Mouse (Mus musculus): ENCODE results near the gene Tcaim. TPM values are rescaled to one million over a fixed set of nuclear protein-coding genes. Genes with fewer than 3 reads are reported as not detected.
"Not testable (repeated sequence)": the region's sequence is repeated elsewhere in the genome, so short reads cannot be mapped to it uniquely, and the experiment has no call there.

Gene Tcaim
- polyA plus RNA-seq, 2 experiments = 6.1 to 7.3 TPM

GRCm38 (mm10) chr9:122846156-122846555 lies 40.8 kb downstream of the Tcaim start:
- ATAC-seq (ENCODE audit: low FRiP score, low read depth) = no peak
- Histone ChIP-seq H3K36me3 (ENCODE audit: control insufficient read depth, insufficient read depth, low read length) (peaks cover 26% of the 10 kb centered on the region), H3K27ac (replicated peaks; ENCODE audit: low read depth, low read length) (no peak overlapping the region), H3K4me2 (replicated peaks; ENCODE audit: low read depth, low read length, severe bottlenecking) (no peak overlapping the region), H3K4me3 (replicated peaks; ENCODE audit: low read length) (no peak overlapping the region), H3K4me1 (ENCODE audit: control insufficient read depth, insufficient read depth, low read length) (no peaks in the 10 kb centered on the region), H3K9me3 (ENCODE audit: control insufficient read depth, low read length) (peaks cover 7% of the 10 kb centered on the region), H3K9ac (ENCODE audit: low read depth, low read length, severe bottlenecking) (no peak overlapping the region), H3K27me3 (ENCODE audit: control insufficient read depth, insufficient read depth, low read length) (no peaks in the 10 kb centered on the region)
- DNase-seq (ENCODE audit: low spot score) = peak; percentile 80
- no peak for TF ChIP-seq POLR2A (IDR thresholded peaks at IDR 0.05; ENCODE audit: borderline replicate concordance, extremely low read depth, insufficient read depth, insufficient read length)

DNA sequence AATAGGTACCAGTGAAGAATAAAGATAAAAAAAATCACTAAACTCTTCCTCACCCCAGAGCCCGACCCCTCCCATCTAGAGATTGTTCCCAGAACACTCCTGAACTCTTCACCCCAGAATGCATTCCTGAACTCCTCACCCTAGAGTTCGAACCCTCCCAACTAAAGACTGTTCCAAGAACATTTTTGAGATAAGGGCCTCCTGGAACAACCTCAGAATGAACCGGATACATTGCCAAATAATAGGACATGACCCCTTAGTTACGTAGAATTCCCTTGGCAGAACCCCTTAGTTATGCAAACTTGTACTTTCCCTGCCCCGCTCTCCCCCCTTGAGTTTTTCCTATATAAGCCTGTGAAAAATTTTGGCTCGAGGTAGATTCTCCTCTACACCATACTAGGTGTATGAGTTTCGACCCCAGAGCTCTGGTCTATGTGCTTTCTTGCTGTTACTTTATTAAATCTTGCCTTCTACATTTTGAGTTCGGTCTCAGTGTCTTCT lies 42.5 kb downstream of the Tcaim start:
- not testable (repeated sequence) for ATAC-seq (ENCODE audit: low FRiP score, low read depth); H3K4me1 ChIP-seq (ENCODE audit: control insufficient read depth, insufficient read depth, low read length); H3K4me2 ChIP-seq (replicated peaks; ENCODE audit: low read depth, low read length, severe bottlenecking); H3K27ac ChIP-seq (replicated peaks; ENCODE audit: low read depth, low read length); H3K4me3 ChIP-seq (replicated peaks; ENCODE audit: low read length); H3K9me3 ChIP-seq (ENCODE audit: control insufficient read depth, low read length); H3K9ac ChIP-seq (ENCODE audit: low read depth, low read length, severe bottlenecking); DNase-seq (ENCODE audit: low spot score); H3K27me3 ChIP-seq (ENCODE audit: control insufficient read depth, insufficient read depth, low read length)
- peaks cover 43% of the 10 kb centered on the region for H3K36me3 ChIP-seq (ENCODE audit: control insufficient read depth, insufficient read depth, low read length)
- WGBS = 97% methylated on average over 7 of the region's 8 CpGs

DNA sequence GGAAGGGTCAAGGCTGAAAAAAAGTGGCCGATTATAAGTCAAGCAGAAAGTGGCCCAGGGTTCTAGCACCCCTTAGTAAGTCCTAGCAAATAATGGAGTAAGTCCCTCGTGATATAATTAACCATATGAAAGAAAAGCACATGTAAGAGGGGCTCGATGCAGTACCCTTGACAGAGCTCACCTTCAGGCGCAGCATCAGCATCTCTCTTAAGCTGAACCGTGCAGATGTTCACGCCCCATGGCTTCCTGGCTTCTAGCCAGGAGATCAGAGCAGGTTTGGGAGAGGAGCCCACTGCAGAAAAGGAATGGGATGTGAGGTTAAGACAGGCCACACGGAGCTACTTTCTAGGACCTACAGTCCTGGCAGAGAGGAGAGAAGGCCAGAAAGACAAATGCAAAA lies 49.2 kb downstream of the Tcaim start:
- peaks cover 5% of the 10 kb centered on the region; the same call in 1 of the 2 replicates for H3K9me3 ChIP-seq (ENCODE audit: control insufficient read depth, low read length)
- no peak for TF ChIP-seq POLR2A (IDR thresholded peaks at IDR 0.05; ENCODE audit: borderline replicate concordance, extremely low read depth, insufficient read depth, insufficient read length)
- DNase-seq (ENCODE audit: low spot score) (no peak), ATAC-seq (ENCODE audit: low FRiP score, low read depth) (no peak)
- H3K9ac ChIP-seq (ENCODE audit: low read depth, low read length, severe bottlenecking) = no peak overlapping the region
- no peaks in the 10 kb centered on the region for H3K27me3 ChIP-seq (ENCODE audit: control insufficient read depth, insufficient read depth, low read length)
- H3K4me3 ChIP-seq (replicated peaks; ENCODE audit: low read length) = no peak overlapping the region
- no peaks in the 10 kb centered on the region for H3K4me1 ChIP-seq (ENCODE audit: control insufficient read depth, insufficient read depth, low read length)
- WGBS = 98% methylated on average over 7 of the region's 7 CpGs
- peaks cover 93% of the 10 kb centered on the region for H3K36me3 ChIP-seq (ENCODE audit: control insufficient read depth, insufficient read depth, low read length)
- H3K27ac ChIP-seq (replicated peaks; ENCODE audit: low read depth, low read length) = no peak overlapping the region
- H3K4me2 ChIP-seq (replicated peaks; ENCODE audit: low read depth, low read length, severe bottlenecking) = no peak overlapping the region

- not testable (repeated sequence) for H3K27ac ChIP-seq (replicated peaks; ENCODE audit: low read depth, low read length); H3K4me3 ChIP-seq (replicated peaks; ENCODE audit: low read length); ATAC-seq (ENCODE audit: low FRiP score, low read depth); H3K27me3 ChIP-seq (ENCODE audit: control insufficient read depth, insufficient read depth, low read length); H3K9ac ChIP-seq (ENCODE audit: low read depth, low read length, severe bottlenecking); DNase-seq (ENCODE audit: low spot score); H3K4me2 ChIP-seq (replicated peaks; ENCODE audit: low read depth, low read length, severe bottlenecking); H3K9me3 ChIP-seq (ENCODE audit: control insufficient read depth, low read length); H3K4me1 ChIP-seq (ENCODE audit: control insufficient read depth, insufficient read depth, low read length)
- peaks cover 94% of the 10 kb centered on the region for H3K36me3 ChIP-seq (ENCODE audit: control insufficient read depth, insufficient read depth, low read length)
- 90% methylated on average over 1 of the region's 7 CpGs for WGBS
These were observed 49.8 kb downstream of the Tcaim start for GRCm38 (mm10) chr9:122855141-122855540.

- no peak for ATAC-seq (ENCODE audit: low FRiP score, low read depth)
- TF ChIP-seq POLR2A (IDR thresholded peaks at IDR 0.05; ENCODE audit: borderline replicate concordance, extremely low read depth, insufficient read depth, insufficient read length) = no peak
- H3K9ac ChIP-seq (ENCODE audit: low read depth, low read length, severe bottlenecking) = no peak overlapping the region
- peaks cover 10% of the 10 kb centered on the region for H3K9me3 ChIP-seq (ENCODE audit: control insufficient read depth, low read length)
- WGBS = 94% methylated on average over 4 of the region's 4 CpGs
- no peaks in the 10 kb centered on the region for H3K4me1 ChIP-seq (ENCODE audit: control insufficient read depth, insufficient read depth, low read length)
- H3K4me3 ChIP-seq (replicated peaks; ENCODE audit: low read length) = no peak overlapping the region
- H3K27ac ChIP-seq (replicated peaks; ENCODE audit: low read depth, low read length) = no peak overlapping the region
- no peak overlapping the region for H3K4me2 ChIP-seq (replicated peaks; ENCODE audit: low read depth, low read length, severe bottlenecking)
- peaks cover 94% of the 10 kb centered on the region for H3K36me3 ChIP-seq (ENCODE audit: control insufficient read depth, insufficient read depth, low read length)
- no peak for DNase-seq (ENCODE audit: low spot score)
- H3K27me3 ChIP-seq (ENCODE audit: control insufficient read depth, insufficient read depth, low read length) = no peaks in the 10 kb centered on the region
These were observed 50.3 kb downstream of the Tcaim start for GRCm38 (mm10) chr9:122855617-122856016.

- H3K27me3 ChIP-seq (ENCODE audit: control insufficient read depth, insufficient read depth, low read length) = no peaks in the 10 kb centered on the region
- no peak overlapping the region for H3K4me3 ChIP-seq (replicated peaks; ENCODE audit: low read length)
- no peak overlapping the region for H3K27ac ChIP-seq (replicated peaks; ENCODE audit: low read depth, low read length)
- WGBS = 100% methylated on average over 3 of the region's 3 CpGs
- H3K4me1 ChIP-seq (ENCODE audit: control insufficient read depth, insufficient read depth, low read length) = no peaks in the 10 kb centered on the region
- H3K36me3 ChIP-seq (ENCODE audit: control insufficient read depth, insufficient read depth, low read length) = peaks cover 94% of the 10 kb centered on the region
- ATAC-seq (ENCODE audit: low FRiP score, low read depth) = no peak
- H3K4me2 ChIP-seq (replicated peaks; ENCODE audit: low read depth, low read length, severe bottlenecking) = no peak overlapping the region
- no peak for TF ChIP-seq POLR2A (IDR thresholded peaks at IDR 0.05; ENCODE audit: borderline replicate concordance, extremely low read depth, insufficient read depth, insufficient read length)
- no peak overlapping the region for H3K9ac ChIP-seq (ENCODE audit: low read depth, low read length, severe bottlenecking)
- DNase-seq (ENCODE audit: low spot score) = no peak
- H3K9me3 ChIP-seq (ENCODE audit: control insufficient read depth, low read length) = peaks cover 20% of the 10 kb centered on the region
These were observed 51.4 kb downstream of the Tcaim start for GRCm38 (mm10) chr9:122856716-122857115.

Data from limb, embryonic 14.5 days (tissue).